Mouse (Mus musculus): ENCODE measurements around the gene Hrh1.

- TF ChIP-seq POLR2A (IDR thresholded peaks at IDR 0.05; ENCODE audit: insufficient read depth, low read depth, low read length), result no peak
- no peak for TF ChIP-seq CTCF (IDR thresholded peaks at IDR 0.05; ENCODE audit: insufficient read depth, low read depth, low read length)
These were observed 8.9 kb downstream of the Hrh1 start for GRCm38 (mm10) chr6:114406634-114407033.

Data from olfactory bulb, adult 2 months (tissue).